Mouse (Mus musculus): ENCODE data around the gene Evc2. TPM values are rescaled to one million over a fixed set of nuclear protein-coding genes. Genes with fewer than 3 reads are reported as not detected.

Gene Evc2
- polyA plus RNA-seq, 2 experiments, result 0.93 to 2.2 TPM

DNA sequence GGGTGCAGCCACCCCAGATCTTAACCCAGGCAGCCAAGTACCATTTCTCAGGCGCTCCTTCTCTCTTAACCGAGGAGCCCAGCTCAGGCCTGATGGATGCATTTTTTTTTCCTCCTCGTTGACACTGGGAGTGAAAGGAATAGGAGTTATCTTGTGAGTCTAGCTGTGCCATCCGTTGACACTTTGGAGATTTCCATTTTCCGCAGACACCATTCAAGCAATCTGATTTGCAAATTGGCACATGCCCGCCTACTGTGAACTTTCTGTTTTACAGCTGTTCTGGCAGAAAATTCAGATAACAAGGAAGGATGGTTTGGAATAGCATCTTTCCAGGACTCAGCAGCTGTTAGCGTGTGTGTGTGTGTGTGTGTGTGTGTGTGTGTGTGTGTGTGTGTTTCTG, 39.1 kb downstream of the Evc2 start:
- no peak overlapping the region for H3K4me2 ChIP-seq (ENCODE audit: low read depth)
- H3K9ac ChIP-seq (replicated peaks), result no peak overlapping the region
- H3K4me3 ChIP-seq (ENCODE audit: insufficient read depth in 1 of 2, low read depth in 2 of 2, low read length in 2 of 2), result no peak overlapping the region
- no peaks in the 10 kb centered on the region for H3K9me3 ChIP-seq (ENCODE audit: control insufficient read depth, low read length)
- ATAC-seq (ENCODE audit: insufficient read depth) (no peak), DNase-seq (ENCODE audit: low read depth in 3 of 3, low spot score in 3 of 3) (no peak)
- H3K36me3 ChIP-seq (replicated peaks; ENCODE audit: control insufficient read depth, insufficient read depth, low read depth), result no peaks in the 10 kb centered on the region
- H3K27ac ChIP-seq, result no peak overlapping the region
- no peaks in the 10 kb centered on the region for H3K27me3 ChIP-seq (ENCODE audit: control insufficient read depth, insufficient read depth, low read length)
- TF ChIP-seq CTCF (IDR thresholded peaks at IDR 0.05; ENCODE audit: low read depth) (no peak), EP300 (IDR thresholded peaks at IDR 0.05; ENCODE audit: low read depth) (no peak)
- WGBS (ENCODE audit: insufficient replicate concordance), result 61% methylated on average over 7 of the region's 7 CpGs
- H3K4me1 ChIP-seq (replicated peaks; ENCODE audit: control insufficient read depth in 2 of 2, insufficient read depth in 2 of 2, low read length in 1 of 2), result no peaks in the 10 kb centered on the region

DNA sequence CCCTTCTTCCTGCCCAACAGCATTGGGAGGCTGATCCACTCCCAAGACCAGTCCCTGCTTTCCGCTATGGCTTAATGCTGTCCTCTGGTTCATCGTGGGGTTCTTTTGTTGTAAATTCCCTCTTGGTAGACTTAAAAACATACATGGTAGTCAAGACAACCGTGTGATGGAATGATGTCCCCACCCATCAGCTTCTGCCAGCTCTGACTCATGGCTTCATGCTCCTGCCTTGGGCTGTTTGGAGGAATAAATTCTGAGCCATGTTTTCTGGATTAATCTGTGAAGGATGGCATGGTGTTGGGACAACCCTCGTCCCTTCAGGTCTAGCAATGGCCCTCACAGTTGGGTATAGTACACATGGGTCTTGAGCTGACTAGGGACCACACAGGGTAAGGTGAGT, 42.3 kb downstream of the Evc2 start:
- Histone ChIP-seq H3K27ac (no peak overlapping the region), H3K9me3 (ENCODE audit: control insufficient read depth, low read length) (no peaks in the 10 kb centered on the region), H3K9ac (replicated peaks) (no peak overlapping the region), H3K4me2 (ENCODE audit: low read depth) (no peak overlapping the region), H3K27me3 (ENCODE audit: control insufficient read depth, insufficient read depth, low read length) (no peaks in the 10 kb centered on the region), H3K4me3 (ENCODE audit: insufficient read depth in 1 of 2, low read depth in 2 of 2, low read length in 2 of 2) (no peak overlapping the region), H3K36me3 (replicated peaks; ENCODE audit: control insufficient read depth, insufficient read depth, low read depth) (no peaks in the 10 kb centered on the region), H3K4me1 (replicated peaks; ENCODE audit: control insufficient read depth in 2 of 2, insufficient read depth in 2 of 2, low read length in 1 of 2) (no peaks in the 10 kb centered on the region)
- DNase-seq (ENCODE audit: low read depth in 3 of 3, low spot score in 3 of 3) (no peak), ATAC-seq (ENCODE audit: insufficient read depth) (no peak)
- 62% methylated on average over 4 of the region's 4 CpGs for WGBS (ENCODE audit: insufficient replicate concordance)
- no peak for TF ChIP-seq EP300 (IDR thresholded peaks at IDR 0.05; ENCODE audit: low read depth)
- no peak for TF ChIP-seq CTCF (IDR thresholded peaks at IDR 0.05; ENCODE audit: low read depth)

DNA sequence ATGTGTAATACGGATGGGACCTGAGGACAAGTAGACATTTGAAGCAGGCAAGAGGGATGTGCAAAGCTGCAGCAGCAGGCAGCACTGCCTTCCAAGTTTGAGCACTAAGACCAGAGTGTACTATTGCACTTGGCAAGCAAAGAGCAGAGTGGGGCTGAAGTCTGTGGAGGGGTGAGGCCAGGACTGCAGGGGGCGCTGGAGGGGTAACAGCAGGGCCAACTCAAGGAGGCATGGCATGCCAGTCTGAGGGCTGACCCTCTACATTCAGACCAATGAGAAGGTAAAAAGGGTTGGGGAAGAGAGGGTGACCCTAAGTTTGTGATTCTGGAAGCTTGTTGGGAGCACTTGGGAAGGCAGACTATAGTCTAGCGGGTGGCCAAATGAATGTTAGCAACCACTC, 45.3 kb downstream of the Evc2 start:
- Histone ChIP-seq H3K9ac (replicated peaks) (no peak overlapping the region), H3K27me3 (ENCODE audit: control insufficient read depth, insufficient read depth, low read length) (no peaks in the 10 kb centered on the region), H3K36me3 (replicated peaks; ENCODE audit: control insufficient read depth, insufficient read depth, low read depth) (no peaks in the 10 kb centered on the region), H3K27ac (no peak overlapping the region), H3K4me2 (ENCODE audit: low read depth) (no peak overlapping the region), H3K9me3 (ENCODE audit: control insufficient read depth, low read length) (no peaks in the 10 kb centered on the region), H3K4me1 (replicated peaks; ENCODE audit: control insufficient read depth in 2 of 2, insufficient read depth in 2 of 2, low read length in 1 of 2) (no peaks in the 10 kb centered on the region), H3K4me3 (ENCODE audit: insufficient read depth in 1 of 2, low read depth in 2 of 2, low read length in 2 of 2) (no peak overlapping the region)
- TF ChIP-seq EP300 (IDR thresholded peaks at IDR 0.05; ENCODE audit: low read depth), result no peak
- TF ChIP-seq CTCF (IDR thresholded peaks at IDR 0.05; ENCODE audit: low read depth), result peak; percentile 62
- ATAC-seq (ENCODE audit: insufficient read depth) (no peak), DNase-seq (ENCODE audit: low read depth in 3 of 3, low spot score in 3 of 3) (no peak)
- WGBS (ENCODE audit: insufficient replicate concordance), result 74% methylated on average over 3 of the region's 3 CpGs

DNA sequence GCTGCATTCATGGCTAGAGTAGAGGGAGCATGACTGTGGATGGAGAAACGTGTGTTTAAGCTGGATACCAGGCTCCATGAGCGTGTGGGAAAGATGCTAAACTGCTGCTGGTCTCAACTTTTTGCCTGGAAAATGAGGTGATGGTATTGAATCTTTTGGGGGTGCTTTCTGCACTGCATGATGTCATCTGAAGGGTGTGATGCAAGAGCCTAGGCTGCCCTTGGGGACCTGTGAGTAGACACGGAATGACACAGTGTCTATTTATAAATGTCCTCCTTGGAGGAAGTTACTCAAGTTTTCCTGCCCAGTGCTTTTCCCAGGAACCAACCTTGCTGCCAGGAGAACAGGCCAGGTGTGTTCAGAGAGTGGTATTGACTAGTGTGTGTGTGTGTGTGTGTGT, 50.3 kb downstream of the Evc2 start:
- 55% methylated on average over 3 of the region's 3 CpGs for WGBS (ENCODE audit: insufficient replicate concordance)
- no peak overlapping the region for H3K27ac ChIP-seq
- no peak for ATAC-seq (ENCODE audit: insufficient read depth)
- DNase-seq (ENCODE audit: low read depth in 3 of 3, low spot score in 3 of 3), result no peak
- H3K27me3 ChIP-seq (ENCODE audit: control insufficient read depth, insufficient read depth, low read length), result no peaks in the 10 kb centered on the region
- no peaks in the 10 kb centered on the region for H3K9me3 ChIP-seq (ENCODE audit: control insufficient read depth, low read length)
- no peaks in the 10 kb centered on the region for H3K36me3 ChIP-seq (replicated peaks; ENCODE audit: control insufficient read depth, insufficient read depth, low read depth)
- TF ChIP-seq EP300 (IDR thresholded peaks at IDR 0.05; ENCODE audit: low read depth) (no peak), CTCF (IDR thresholded peaks at IDR 0.05; ENCODE audit: low read depth) (no peak)
- no peak overlapping the region for H3K4me3 ChIP-seq (ENCODE audit: insufficient read depth in 1 of 2, low read depth in 2 of 2, low read length in 2 of 2)
- no peak overlapping the region for H3K4me2 ChIP-seq (ENCODE audit: low read depth)
- peaks cover 0 to 4% of the 10 kb centered on the region in 2 experiments; a peak in 2 of 4 replicates for H3K4me1 ChIP-seq (replicated peaks; ENCODE audit: control insufficient read depth in 2 of 2, insufficient read depth in 2 of 2, low read length in 1 of 2)
- H3K9ac ChIP-seq (replicated peaks), result no peak overlapping the region

DNA sequence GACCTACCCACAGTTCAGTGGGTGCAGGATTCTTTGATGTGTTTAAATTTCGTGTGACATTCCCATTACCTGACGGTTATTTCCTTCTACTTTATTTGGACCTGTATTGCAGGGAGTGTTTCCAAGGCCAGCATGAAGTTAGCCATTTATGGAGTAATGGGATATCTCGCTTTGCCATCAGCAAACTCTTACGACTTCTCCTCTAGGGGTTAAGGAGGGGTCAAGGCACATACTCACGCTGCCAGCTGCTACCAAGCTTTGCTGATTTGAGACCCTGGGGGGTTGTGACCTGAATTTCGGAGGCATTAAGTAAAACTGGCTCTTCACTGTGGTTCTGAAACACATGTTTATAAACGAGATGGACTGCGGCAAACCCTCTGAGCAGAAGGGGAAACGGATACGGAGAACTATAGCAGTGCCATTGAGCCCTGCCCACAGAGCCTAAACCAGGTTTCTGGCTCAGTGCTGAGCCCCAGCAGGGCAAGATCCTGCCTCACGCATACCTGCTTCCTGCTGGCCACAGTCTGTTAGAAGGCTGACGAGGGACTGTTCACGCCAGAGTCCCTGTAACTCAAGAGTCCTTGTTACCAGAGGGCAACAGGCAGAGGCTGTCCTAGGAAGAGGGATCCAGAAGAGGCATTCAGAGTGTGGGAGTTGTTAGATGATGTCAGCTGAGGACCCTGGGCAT, 51.7 kb downstream of the Evc2 start:
- Histone ChIP-seq H3K4me2 (ENCODE audit: low read depth) (no peak overlapping the region), H3K9ac (replicated peaks) (no peak overlapping the region), H3K4me3 (ENCODE audit: insufficient read depth in 1 of 2, low read depth in 2 of 2, low read length in 2 of 2) (no peak overlapping the region), H3K36me3 (replicated peaks; ENCODE audit: control insufficient read depth, insufficient read depth, low read depth) (no peaks in the 10 kb centered on the region), H3K9me3 (ENCODE audit: control insufficient read depth, low read length) (no peaks in the 10 kb centered on the region), H3K27ac (no peak overlapping the region), H3K4me1 (replicated peaks; ENCODE audit: control insufficient read depth in 2 of 2, insufficient read depth in 2 of 2, low read length in 1 of 2) (peaks cover 0 to 4% of the 10 kb centered on the region in 2 experiments; a peak in 2 of 4 replicates), H3K27me3 (ENCODE audit: control insufficient read depth, insufficient read depth, low read length) (no peaks in the 10 kb centered on the region)
- no peak for ATAC-seq (ENCODE audit: insufficient read depth)
- no peak for TF ChIP-seq CTCF (IDR thresholded peaks at IDR 0.05; ENCODE audit: low read depth)
- no peak for TF ChIP-seq EP300 (IDR thresholded peaks at IDR 0.05; ENCODE audit: low read depth)
- no peak for DNase-seq (ENCODE audit: low read depth in 3 of 3, low spot score in 3 of 3)
- 68% methylated on average over 13 of the region's 13 CpGs for WGBS (ENCODE audit: insufficient replicate concordance)
